Comparison of ENCODE assay signal across 10 mouse cellular contexts in the genomic region with DNA sequence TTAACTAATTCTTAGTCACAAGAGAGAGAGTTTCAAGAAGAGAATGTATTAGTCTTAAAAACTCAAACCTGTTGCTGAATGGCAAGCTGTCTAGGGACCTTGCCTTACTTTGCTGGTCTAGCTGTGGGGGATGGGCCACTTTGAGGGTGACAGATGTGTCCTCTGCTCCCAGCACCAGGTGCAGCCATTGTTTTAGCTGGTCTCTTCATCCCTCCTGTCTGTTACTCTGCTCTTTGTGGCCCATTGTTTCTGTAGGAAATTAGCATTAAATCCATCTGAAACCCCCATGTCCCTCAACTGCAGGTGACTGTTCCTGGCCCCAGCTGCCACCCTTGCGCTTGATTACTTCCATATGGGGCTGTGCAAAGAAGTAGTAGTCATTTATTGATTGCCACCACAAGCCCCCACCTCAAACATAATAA. TPM values are rescaled to one million over a fixed set of nuclear protein-coding genes. Genes with fewer than 3 reads are reported as not detected.
A peak's percentile ranks its signal among the peaks of the same experiment; 100 is the strongest.
DNase-seq lines count a peak whose midpoint lies in the region; ATAC-seq and TF ChIP-seq lines count a peak whose summit lies in the region.
"Had no signal": no experiment of that assay in that cellular context is flagged by ENCODE, and none has a peak within 500 bp of the region (broad histone marks: within the 10 kb centered on the region; RNA-seq: fewer than 3 reads in every experiment).

No protein-coding gene starts in this region.

- TF ChIP-seq POLR2A in thymus, adult 2 months (IDR thresholded peaks at IDR 0.05; ENCODE audit: control insufficient read depth, extremely low read depth, insufficient read depth, low read length, poor library complexity): no peak

- H3K27ac ChIP-seq in embryonic facial prominence, embryonic 14.5 days (replicated peaks; ENCODE audit: low read depth, low read length): 0 out of 2 replicates have a peak overlapping the region, but pooled peaks have one; percentile 21
- no peak overlapping the region for H3K27ac ChIP-seq in limb, embryonic 10.5 days
- H3K27ac ChIP-seq in thymus, adult 2 months (ENCODE audit: control insufficient read depth, insufficient read depth, low read length): no peak overlapping the region
- H3K27ac ChIP-seq: stomach, postnatal 0 days had no signal

- no peak for TF ChIP-seq CTCF in thymus, adult 2 months (IDR thresholded peaks at IDR 0.05; ENCODE audit: borderline replicate concordance, control insufficient read depth, extremely low read depth, insufficient read depth, low read length, poor library complexity)

- 43% methylated on average over 1 of the region's 1 CpGs for WGBS in embryonic facial prominence, embryonic 14.5 days
- WGBS in limb, embryonic 10.5 days: 31% methylated on average over 1 of the region's 1 CpGs
- 88% methylated on average over 1 of the region's 1 CpGs for WGBS in thymus, adult 2 months

- H3K9ac ChIP-seq in embryonic facial prominence, embryonic 14.5 days (ENCODE audit: low read depth, low read length): no peak overlapping the region

- no peak overlapping the region for H3K4me3 ChIP-seq in embryonic facial prominence, embryonic 14.5 days (ENCODE audit: low read depth, low read length)
- no peak overlapping the region; the same call in 1 of the 2 replicates for H3K4me3 ChIP-seq in limb, embryonic 10.5 days
- H3K4me3 ChIP-seq in thymus, adult 2 months (ENCODE audit: control insufficient read depth, insufficient read depth, low read length): no peak overlapping the region
- H3K4me3 ChIP-seq: erythroblast, embryonic 14.5 days had no signal

- peaks cover 15% of the 10 kb centered on the region for H3K4me1 ChIP-seq in embryonic facial prominence, embryonic 14.5 days (ENCODE audit: control insufficient read depth, insufficient read depth, low read length)
- peaks cover 37% of the 10 kb centered on the region for H3K4me1 ChIP-seq in limb, embryonic 10.5 days
- peaks cover 6% of the 10 kb centered on the region for H3K4me1 ChIP-seq in thymus, adult 2 months (replicated peaks; ENCODE audit: control insufficient read depth, insufficient read depth, low read length)

- no peak overlapping the region for H3K4me2 ChIP-seq in embryonic facial prominence, embryonic 14.5 days (ENCODE audit: low read depth, low read length)

- no peaks in the 10 kb centered on the region for H3K27me3 ChIP-seq in embryonic facial prominence, embryonic 14.5 days (replicated peaks; ENCODE audit: control insufficient read depth, insufficient read depth, low read length)
- no peaks in the 10 kb centered on the region for H3K27me3 ChIP-seq in limb, embryonic 10.5 days (ENCODE audit: low read depth, poor library complexity, severe bottlenecking)
- no peaks in the 10 kb centered on the region for H3K27me3 ChIP-seq in thymus, adult 2 months (ENCODE audit: control insufficient read depth, insufficient read depth, low read length)

- peak; percentile 67 for DNase-seq in embryo, embryonic 10 days (ENCODE audit: low spot score)
- DNase-seq in embryonic facial prominence, embryonic 14.5 days (ENCODE audit: low spot score): peak; percentile 65
- DNase-seq in limb, embryonic 10.5 days (ENCODE audit: low spot score): peak; percentile 71
- peak; percentile 63 for DNase-seq in thymus, adult 2 months
- DNase-seq in urinary bladder, postnatal 36 days (ENCODE audit: low spot score in 2 of 2): no peak
- DNase-seq in gastrocnemius, postnatal 4 days (ENCODE audit: low spot score in 2 of 2): no peak
- no peak for DNase-seq in layer of hippocampus, adult 9-11 months
- DNase-seq: heart, postnatal 36 days had no signal

- H3K9me3 ChIP-seq in embryonic facial prominence, embryonic 14.5 days (ENCODE audit: control insufficient read depth, low read length): no peaks in the 10 kb centered on the region
- no peaks in the 10 kb centered on the region for H3K9me3 ChIP-seq in limb, embryonic 10.5 days (replicated peaks)

- peak; percentile 81 for ATAC-seq in embryonic facial prominence, embryonic 14.5 days (ENCODE audit: low read depth)

- no peaks in the 10 kb centered on the region for H3K36me3 ChIP-seq in embryonic facial prominence, embryonic 14.5 days (ENCODE audit: control insufficient read depth, insufficient read depth, low read length)
- H3K36me3 ChIP-seq in limb, embryonic 10.5 days: peaks cover 7% of the 10 kb centered on the region
- H3K36me3 ChIP-seq in thymus, adult 2 months (ENCODE audit: control insufficient read depth, insufficient read depth, low read length): no peaks in the 10 kb centered on the region

RNA-seq across cellular contexts. Expression of a gene that starts 29.6 kb away (rescaled TPM):
- 31.3 and 31.5 TPM in 2 replicates for polyA plus RNA-seq in embryonic facial prominence, embryonic 14.5 days (2014; fragmentation: Nextera tagmentation; extraction: Ambion mirVana)
- 54.0 and 59.2 TPM in 2 replicates for polyA plus RNA-seq in limb, embryonic 10.5 days (2016; fragmentation: Nextera tagmentation; extraction: Ambion mirVana)
- polyA plus RNA-seq in thymus, adult 2 months (2012; rRNA removed): 27.6 and 30.1 TPM in 2 replicates
- 10 to 100 TPM; 37.2 to 38.2 TPM for total RNA-seq in gastrocnemius, postnatal 4 days (2021)

RNA-seq across cellular contexts. Expression of a gene that starts 58.0 kb away (rescaled TPM):
- 8.6 and 10.4 TPM in 2 replicates for polyA plus RNA-seq in embryonic facial prominence, embryonic 14.5 days (2014; fragmentation: Nextera tagmentation; extraction: Ambion mirVana)
- 2.8 and 3.2 TPM in 2 replicates for polyA plus RNA-seq in limb, embryonic 10.5 days (2016; fragmentation: Nextera tagmentation; extraction: Ambion mirVana)
- 5.8 and 9.6 TPM in 2 replicates for polyA plus RNA-seq in thymus, adult 2 months (2012; rRNA removed)
- total RNA-seq in gastrocnemius, postnatal 4 days (2021): 100 to 1,000 TPM in 1 of 2 experiments, 10 to 100 TPM in 1; 96.6 to 121 TPM

Comparison
In these comparisons a context has a peak if more than half of its experiments do, and no peak if none do; other contexts are left out.
1. DNase-seq: peak in embryo, embryonic 10 days (single experiment), embryonic facial prominence, embryonic 14.5 days (single experiment), limb, embryonic 10.5 days (single experiment) and thymus, adult 2 months (single experiment); none in urinary bladder, postnatal 36 days (0 of 2), gastrocnemius, postnatal 4 days (0 of 2) and layer of hippocampus, adult 9-11 months (single experiment).